Mouse (Mus musculus) gastrocnemius, adult 8-10 months (tissue): ENCODE data around the gene Atp6v0e. TPM values are rescaled to one million over a fixed set of nuclear protein-coding genes. Genes with fewer than 3 reads are reported as not detected.

Source experiments
- DNase-seq, 2 experiments: peaks; one replicate each; pipeline ENCODE4 v3.0.0; 2022; ENCODE audit warnings: low spot score in 2 of 2
- total RNA-seq, 4 experiments: library from RNA; stranded (reverse); gene quantifications; 2 replicates each; pipeline ENCODE4 v1.2.4; 2022

Atp6v0e gene
- total RNA-seq, 4 experiments from 2014 or later: 42.0 to 50.3 (median 45.8) TPM

DNA sequence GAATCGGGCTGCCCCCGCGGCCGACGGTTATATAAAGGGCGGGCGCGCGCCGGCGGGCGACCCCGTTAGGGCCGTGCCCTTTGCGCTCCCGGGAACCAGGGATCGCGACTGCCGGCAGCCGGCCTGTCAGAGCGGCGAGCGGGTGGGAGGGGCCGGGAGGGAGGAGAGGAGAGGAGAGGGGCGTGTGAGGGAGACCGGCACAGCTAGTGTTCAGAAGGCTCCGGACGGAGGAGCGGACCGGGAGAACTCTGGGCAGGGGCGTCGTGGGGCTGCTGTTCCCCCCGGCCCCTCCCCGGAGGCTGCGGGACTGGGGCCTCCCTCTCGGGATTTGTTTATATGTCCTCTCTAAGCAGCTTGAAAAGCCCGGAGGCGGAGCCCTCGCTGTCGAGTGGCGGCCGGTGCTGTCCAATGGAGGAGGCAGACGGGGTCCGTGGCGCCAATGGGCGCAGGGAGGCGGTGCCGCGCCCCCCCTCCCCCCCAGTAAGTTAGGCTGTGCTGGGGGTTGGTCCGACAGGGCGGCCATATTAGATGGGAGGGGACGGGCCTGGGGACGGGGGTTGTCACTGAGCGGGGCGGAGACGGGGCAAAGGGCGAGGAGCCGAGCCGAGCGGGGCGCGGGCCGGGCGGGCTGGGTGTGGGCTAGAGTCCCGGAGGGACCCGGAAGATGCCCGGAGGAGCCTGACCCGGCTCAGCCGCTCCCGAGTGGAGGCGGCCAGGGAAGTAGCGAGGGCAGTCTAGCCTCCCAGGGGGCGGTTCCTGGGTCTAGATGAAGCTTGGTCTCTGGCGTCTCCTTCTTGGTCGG is 53.1 kb downstream of the Atp6v0e start:
- peak; percentile 93 to 96 for DNase-seq

DNA sequence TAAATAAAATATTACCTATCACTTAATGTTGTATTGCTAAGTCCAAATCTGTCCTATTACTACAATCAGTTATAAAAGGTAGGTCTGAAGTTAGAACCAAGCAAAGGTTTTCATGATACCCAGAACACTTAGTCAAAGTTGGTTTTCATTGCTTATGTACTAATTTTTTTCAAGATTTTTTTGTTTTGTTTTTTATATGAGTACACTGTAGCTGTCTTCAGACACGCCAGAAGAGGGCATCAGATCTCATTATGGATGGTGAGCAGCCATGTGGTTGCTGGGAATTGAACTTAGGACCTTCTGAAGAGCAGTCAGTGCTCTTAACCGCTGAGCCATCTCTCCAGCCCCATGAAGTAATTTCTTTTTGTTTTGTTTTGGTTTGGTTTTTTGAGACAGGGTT is 54.8 kb downstream of the Atp6v0e start:
- no peak for DNase-seq

DNA sequence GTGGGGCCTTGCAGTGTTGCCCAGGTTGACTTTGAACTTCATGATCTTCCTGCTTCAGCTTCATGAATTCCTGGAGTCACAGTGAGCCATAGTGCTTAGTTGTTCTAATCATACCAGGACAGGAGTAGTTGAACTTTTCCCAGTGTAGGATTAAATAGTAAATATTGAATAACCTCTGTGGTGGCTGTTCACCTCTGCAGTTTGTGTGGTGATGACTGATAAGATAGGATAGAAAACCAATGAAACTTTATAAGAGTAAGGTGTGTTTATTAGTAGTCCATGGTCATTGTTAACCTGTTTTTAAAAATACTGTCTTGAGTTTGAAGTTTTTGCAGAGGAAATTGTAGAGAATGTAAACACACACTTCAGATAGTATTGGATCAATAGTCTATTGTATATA is 56.4 kb downstream of the Atp6v0e start:
- no peak for DNase-seq

DNA sequence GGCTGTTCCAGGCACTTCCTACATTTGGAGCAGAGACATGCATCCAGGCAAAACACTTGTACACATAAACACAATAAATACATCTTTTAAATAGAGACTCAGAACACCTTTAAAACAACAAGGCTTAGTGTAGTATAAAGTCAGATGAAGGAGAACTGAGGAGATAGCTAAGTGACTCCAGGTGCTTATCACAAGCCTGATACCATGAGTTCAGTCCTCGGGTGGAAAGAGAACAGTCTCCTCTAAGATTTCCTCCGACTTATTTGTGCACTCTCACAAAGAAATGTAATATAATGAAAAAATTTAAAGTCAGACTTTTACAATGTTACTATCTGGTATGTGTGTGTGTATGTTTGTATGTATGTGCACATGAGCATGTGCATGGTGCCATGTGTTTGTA is 58.8 kb downstream of the Atp6v0e start:
- no peak for DNase-seq

DNA sequence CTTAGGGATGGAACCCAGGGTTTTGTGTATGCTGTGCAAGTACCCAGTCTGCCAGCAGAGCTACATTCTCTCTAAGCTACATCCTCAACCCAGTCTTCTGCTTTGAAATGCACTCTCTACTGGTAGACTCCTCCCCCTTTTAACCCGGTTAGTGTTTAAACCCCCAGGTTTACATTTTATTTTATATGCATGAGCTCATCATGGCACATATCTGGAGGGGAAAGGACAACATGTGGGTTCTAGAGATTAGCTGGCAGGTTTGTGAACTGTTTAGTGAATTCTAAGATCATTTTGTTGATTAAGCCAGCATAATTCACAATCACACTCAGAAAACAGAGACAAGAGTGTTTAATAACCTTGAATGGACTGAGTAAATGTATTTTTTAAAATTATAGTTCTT is 61.8 kb downstream of the Atp6v0e start:
- no peak for DNase-seq

DNA sequence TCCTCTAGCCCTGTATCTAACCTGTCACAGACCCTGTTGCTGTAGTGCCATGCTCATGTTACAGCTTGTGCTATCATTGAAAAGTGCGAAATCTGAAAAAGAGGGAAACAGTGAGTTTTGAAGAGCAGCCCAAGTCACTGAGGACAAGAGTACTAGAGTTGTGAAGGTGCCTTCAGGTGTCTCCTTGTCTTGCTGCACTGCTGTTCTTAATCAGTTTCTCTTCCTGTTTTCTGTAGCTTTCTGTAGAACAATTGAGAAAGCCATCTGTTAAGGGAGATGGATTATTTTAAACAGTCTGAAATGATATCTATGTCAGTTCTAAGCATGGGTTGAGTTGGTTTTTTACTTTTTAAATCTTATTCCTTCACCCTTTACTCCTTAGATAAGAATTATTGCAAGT is 63.6 kb downstream of the Atp6v0e start:
- no peak for DNase-seq

DNA sequence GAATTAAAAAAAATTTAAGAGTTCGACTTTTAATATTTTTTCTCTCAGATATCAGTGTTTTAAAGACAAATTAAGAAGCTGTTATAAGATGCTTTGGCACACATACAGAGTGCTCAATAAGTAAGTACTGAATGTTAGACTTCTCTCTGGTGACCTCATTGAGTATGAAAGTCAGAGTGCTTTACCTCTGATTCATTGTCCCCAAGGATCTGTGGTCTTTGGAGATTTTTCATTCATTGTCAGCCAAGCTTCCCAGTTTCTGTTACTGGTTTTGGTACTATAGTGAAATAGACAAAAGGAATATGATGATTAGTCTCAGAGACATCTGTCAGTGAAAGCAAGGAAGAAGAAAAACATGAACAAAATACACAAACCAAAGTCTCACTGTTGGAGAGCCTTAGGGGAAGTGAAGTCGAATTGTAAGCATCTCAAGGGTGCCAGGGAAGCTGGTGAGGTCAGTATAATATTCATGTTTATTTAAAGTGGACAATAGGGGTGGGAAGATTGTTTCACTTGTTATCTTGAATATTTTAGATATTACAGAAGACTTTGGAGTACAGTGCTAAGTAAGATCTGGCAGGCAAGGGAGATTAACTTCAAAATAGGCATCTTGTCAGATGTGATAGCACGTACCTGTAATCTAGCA is 64.2 kb downstream of the Atp6v0e start:
- no peak for DNase-seq

DNA sequence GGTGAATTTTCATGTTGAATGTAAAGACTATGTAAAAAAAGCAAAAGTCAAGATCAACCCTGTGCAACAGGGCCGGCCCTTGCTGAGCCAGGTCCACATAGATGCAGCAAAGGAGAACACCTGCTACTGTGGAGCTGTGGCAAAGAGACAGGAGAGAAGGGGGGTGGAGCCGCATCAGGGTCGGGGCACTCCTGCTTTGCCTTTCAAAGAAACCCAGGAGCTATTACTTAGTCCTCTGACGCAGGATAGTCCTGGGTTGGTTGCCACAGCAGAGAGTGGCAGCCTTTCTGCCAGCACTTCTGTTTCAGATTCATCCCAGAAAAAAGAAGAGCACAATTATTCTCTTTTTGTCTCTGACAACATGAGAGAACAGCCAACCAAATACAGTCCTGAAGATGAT is 79.5 kb downstream of the Atp6v0e start:
- DNase-seq: no peak

DNA sequence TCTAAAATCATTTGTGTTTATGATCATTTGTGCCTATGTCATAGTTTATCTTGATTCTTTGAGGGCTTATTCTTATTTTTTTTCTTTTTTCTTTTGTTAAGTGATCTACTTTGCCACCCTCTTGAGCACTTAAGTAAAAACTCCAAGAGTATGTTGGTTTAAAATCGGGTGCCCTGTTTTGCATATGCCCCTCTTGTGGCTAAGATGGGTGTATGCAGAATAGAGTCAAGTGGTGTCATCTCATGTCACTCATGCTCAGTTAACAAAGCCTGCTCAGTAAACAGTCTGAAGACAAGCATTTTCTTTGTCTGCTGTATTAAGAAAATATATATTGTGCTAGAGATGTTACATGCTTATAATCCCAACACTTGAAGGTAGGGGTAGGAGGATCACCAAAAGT is 80.3 kb downstream of the Atp6v0e start:
- no peak for DNase-seq

Other genes starting within 250 kb of the Atp6v0e start
- gene Neurl1b, start 248.4 kb upstream of the Atp6v0e start, total RNA-seq: 1 to 10 TPM; 1.9 to 3.5 (median 2.5) TPM
- 10 to 100 TPM; 42.1 to 62.2 (median 50.9) TPM for gene Ergic1, start 101.7 kb upstream of the Atp6v0e start, total RNA-seq
- gene Dusp1, start 101.1 kb upstream of the Atp6v0e start, total RNA-seq: 10 to 100 TPM; 49.6 to 99.2 (median 59.4) TPM
- 10 to 100 TPM; 40.9 to 48.0 (median 42.9) TPM for gene Crebrf, start 52.4 kb downstream of the Atp6v0e start, total RNA-seq
- gene Bnip1, start 117.8 kb downstream of the Atp6v0e start, total RNA-seq: 10 to 100 TPM; 21.9 to 33.2 (median 30.4) TPM
- gene Nkx2-5, start 181.8 kb downstream of the Atp6v0e start, total RNA-seq: not detected